Mouse (Mus musculus): ENCODE data around the gene Ankrd28. TPM values are rescaled to one million over a fixed set of nuclear protein-coding genes. Genes with fewer than 3 reads are reported as not detected.

The Ankrd28 gene
- total RNA-seq, 2 experiments from 2014 or later, result 41.3 to 51.4 TPM

DNA sequence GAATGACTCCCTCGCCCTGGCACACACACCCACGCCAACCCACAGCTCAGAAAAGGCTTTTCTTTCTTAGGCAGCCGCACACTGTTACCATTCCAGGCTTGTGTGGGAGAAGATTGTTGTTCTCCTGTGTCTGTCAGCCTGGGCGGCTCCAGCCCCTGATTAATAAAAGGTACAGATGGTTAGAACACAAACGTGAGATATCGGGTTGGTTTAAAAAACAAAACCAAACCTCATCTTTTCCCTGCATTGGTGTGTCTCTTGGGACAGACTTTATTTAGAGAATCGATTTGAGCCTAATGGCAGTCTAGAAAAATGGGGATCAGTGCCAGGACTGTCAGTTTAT is 890 bp upstream of the Ankrd28 start:
- Histone ChIP-seq H3K27ac (peak overlapping the region; percentile 97), H3K4me3 (peak overlapping the region; percentile 100)
- TF ChIP-seq CTCF (IDR thresholded peaks at IDR 0.05), result no peak
- DNase-seq, result peak; percentile 19
- intact Hi-C loops (cut with DNase I), result loop anchor here (2.0 kb wide), 1 partner anchor 39 kb away; no protein-coding TSS in a partner anchor

DNA sequence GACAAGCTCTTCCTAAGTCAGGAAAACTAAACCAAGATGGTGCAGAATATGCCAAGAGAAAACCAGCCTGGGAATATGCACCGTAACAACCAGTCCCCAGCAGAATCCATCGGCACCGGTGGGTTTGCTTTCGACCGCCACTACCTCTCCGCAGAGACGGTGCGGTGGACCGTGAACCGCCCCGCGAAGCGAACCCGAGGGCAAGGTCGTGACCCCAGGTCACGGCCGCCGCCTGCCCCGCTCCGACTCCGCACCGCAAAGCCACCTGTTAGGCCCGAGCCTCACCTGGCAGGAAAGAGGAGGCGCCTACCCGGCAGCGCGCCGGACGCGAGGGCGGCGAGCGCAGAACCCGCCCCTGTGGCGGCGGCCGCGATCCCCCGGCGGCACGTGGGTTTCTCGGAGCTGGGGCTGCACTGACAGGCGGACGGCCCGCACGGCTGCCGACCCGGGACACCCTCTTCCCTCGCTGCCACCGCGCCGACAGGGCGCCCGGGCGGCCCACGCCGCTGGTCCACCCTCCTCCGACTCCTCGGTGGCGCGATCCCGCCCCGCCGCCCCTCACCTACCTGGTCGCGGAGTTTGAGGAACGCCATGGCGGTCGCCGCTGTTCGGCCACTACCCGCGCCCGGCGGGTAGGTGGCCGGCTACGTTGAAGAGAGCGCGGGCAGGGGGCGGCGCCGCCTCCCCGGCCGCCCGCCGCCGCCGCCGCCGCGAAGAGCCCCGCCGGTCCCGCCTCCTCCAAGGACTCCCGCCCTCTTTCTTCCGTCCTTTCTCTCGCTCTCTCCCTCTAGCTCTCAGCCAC is 489 bp downstream of the Ankrd28 start:
- no peak for TF ChIP-seq CTCF (IDR thresholded peaks at IDR 0.05)
- intact Hi-C loops (cut with DNase I), result loop anchor here (2.0 kb wide), 1 partner anchor 41 kb away; no protein-coding TSS in a partner anchor
- DNase-seq, result peak; percentile 74
- Histone ChIP-seq H3K27ac (peak overlapping the region; percentile 97), H3K4me3 (peak overlapping the region; percentile 100)

- H3K4me3 ChIP-seq, result no peak overlapping the region
- no peak overlapping the region for H3K27ac ChIP-seq
- intact Hi-C loops (cut with DNase I), result no loop called here
- no peak for TF ChIP-seq CTCF (IDR thresholded peaks at IDR 0.05)
- DNase-seq, result no peak
Measured at GRCm38 (mm10) chr14:31827221-31827620, 3.2 kb downstream of the Ankrd28 start.

- no peak for TF ChIP-seq CTCF (IDR thresholded peaks at IDR 0.05)
- DNase-seq, result no peak
- Histone ChIP-seq H3K27ac (no peak overlapping the region), H3K4me3 (no peak overlapping the region)
- intact Hi-C loops (cut with DNase I), result no loop called here
Measured at GRCm38 (mm10) chr14:31809942-31810341, 20.5 kb downstream of the Ankrd28 start.

DNA sequence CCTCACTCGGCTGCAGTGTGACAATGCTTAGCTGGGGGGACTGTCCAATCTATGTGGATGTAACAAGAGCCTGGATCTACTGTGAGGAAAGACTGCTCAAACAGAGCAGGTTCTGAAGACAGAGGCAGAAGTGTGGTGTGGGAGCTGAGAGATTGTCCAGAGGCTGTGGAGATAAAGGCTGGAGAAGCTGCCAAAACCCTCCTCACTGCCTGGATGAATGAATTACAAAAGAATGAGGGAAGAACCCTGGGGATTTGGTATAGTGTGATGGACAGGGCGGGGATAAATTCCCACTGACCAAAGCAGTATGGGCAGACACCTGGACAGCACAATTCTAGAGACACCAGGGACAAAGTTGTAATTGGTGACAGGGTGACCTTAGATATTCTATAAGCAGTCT is 26.7 kb downstream of the Ankrd28 start:
- TF ChIP-seq CTCF (IDR thresholded peaks at IDR 0.05), result no peak
- no peak overlapping the region for H3K27ac ChIP-seq
- no peak overlapping the region for H3K4me3 ChIP-seq
- intact Hi-C loops (cut with DNase I), result no loop called here
- DNase-seq, result no peak

- intact Hi-C loops (cut with DNase I), result no loop called here
- Histone ChIP-seq H3K4me3 (no peak overlapping the region), H3K27ac (no peak overlapping the region)
- no peak for TF ChIP-seq CTCF (IDR thresholded peaks at IDR 0.05)
- DNase-seq, result no peak
Measured at GRCm38 (mm10) chr14:31800976-31801375, 29.5 kb downstream of the Ankrd28 start.

- TF ChIP-seq CTCF (IDR thresholded peaks at IDR 0.05), result no peak
- no peak overlapping the region for H3K27ac ChIP-seq
- intact Hi-C loops (cut with DNase I), result no loop called here
- DNase-seq, result no peak
- H3K4me3 ChIP-seq, result no peak overlapping the region
Measured at GRCm38 (mm10) chr14:31800446-31800845, 30.0 kb downstream of the Ankrd28 start.

GRCm38 (mm10) chr14:31798937-31799336 is 31.5 kb downstream of the Ankrd28 start:
- peak; percentile 17 for DNase-seq
- intact Hi-C loops (cut with DNase I), result loop anchor here (5.0 kb wide), 1 partner anchor 233 kb away; no protein-coding TSS in a partner anchor
- H3K27ac ChIP-seq, result no peak overlapping the region
- H3K4me3 ChIP-seq, result peak overlapping the region; percentile 43
- TF ChIP-seq CTCF (IDR thresholded peaks at IDR 0.05), result no peak

DNA sequence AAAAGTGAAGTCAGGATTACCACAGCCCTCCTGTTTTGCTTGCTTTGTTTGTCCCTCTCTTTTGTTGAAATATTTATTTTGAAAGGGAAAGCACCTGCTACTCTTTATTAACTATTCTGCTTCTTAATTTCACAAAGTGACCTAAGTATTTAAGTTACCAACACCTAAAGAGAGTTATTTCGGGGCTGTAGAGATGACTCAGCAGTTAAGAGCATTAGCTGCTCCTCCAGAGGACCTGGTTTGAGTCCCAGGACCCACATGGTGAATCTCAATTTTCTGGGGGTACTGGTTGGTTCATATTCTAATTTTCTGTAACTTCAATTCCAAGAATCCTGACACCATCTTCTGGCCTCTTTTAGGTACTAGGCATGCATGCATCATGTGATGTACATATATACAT is 34.9 kb downstream of the Ankrd28 start:
- H3K4me3 ChIP-seq, result no peak overlapping the region
- TF ChIP-seq CTCF (IDR thresholded peaks at IDR 0.05), result no peak
- intact Hi-C loops (cut with DNase I), result loop anchor here (5.0 kb wide), 1 partner anchor 237 kb away; no protein-coding TSS in a partner anchor
- H3K27ac ChIP-seq, result peak overlapping the region; percentile 38; the same call in 1 of the 2 replicates
- no peak for DNase-seq

DNA sequence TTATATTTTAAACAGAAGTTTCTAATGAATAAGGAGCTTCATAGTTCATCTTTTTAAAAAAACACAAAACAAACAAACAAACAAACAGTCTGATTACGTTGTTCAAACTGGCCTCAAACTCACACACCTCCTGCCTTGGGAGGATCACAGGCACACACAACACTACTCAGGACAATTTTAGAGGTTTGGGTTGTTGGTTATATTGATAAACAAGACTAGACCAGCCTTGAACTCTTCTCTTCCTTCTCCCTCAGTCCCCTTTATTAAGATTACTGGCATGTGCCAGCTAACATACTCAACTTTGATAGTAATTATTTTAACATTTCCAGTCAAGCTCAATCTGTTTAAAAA is 35.7 kb downstream of the Ankrd28 start:
- H3K27ac ChIP-seq, result no peak overlapping the region
- intact Hi-C loops (cut with DNase I), result loop anchor here (1.0 to 5.0 kb wide), 2 partner anchors 148 to 238 kb away; no protein-coding TSS in a partner anchor
- H3K4me3 ChIP-seq, result no peak overlapping the region
- no peak for DNase-seq
- TF ChIP-seq CTCF (IDR thresholded peaks at IDR 0.05), result no peak

- intact Hi-C loops (cut with DNase I), result loop anchor here (1.0 kb wide), 1 partner anchor 148 kb away; no protein-coding TSS in a partner anchor
- Histone ChIP-seq H3K4me3 (no peak overlapping the region), H3K27ac (no peak overlapping the region)
- peak; percentile 63 for TF ChIP-seq CTCF (IDR thresholded peaks at IDR 0.05)
- DNase-seq, result peak; percentile 18
Measured at GRCm38 (mm10) chr14:31793979-31794775, 36.3 kb downstream of the Ankrd28 start.

- intact Hi-C loops (cut with DNase I), result loop anchor here (1.0 kb wide), 1 partner anchor 134 kb away; no protein-coding TSS in a partner anchor
- peak; percentile 21 for DNase-seq
- Histone ChIP-seq H3K4me3 (no peak overlapping the region), H3K27ac (no peak overlapping the region)
- peak; percentile 71 for TF ChIP-seq CTCF (IDR thresholded peaks at IDR 0.05)
Measured at GRCm38 (mm10) chr14:31790797-31791196, 39.7 kb downstream of the Ankrd28 start.

GRCm38 (mm10) chr14:31786906-31787305 is 43.5 kb downstream of the Ankrd28 start:
- peak overlapping the region; percentile 4; the same call in 1 of the 2 replicates for H3K27ac ChIP-seq
- intact Hi-C loops (cut with DNase I), result no loop called here
- no peak for DNase-seq
- TF ChIP-seq CTCF (IDR thresholded peaks at IDR 0.05), result no peak
- H3K4me3 ChIP-seq, result no peak overlapping the region
